Mouse (Mus musculus) erythroblast, embryonic 14.5 days (primary cell): ENCODE measurements around the gene Glyctk.

Experiments used
- GATA1 ChIP-seq: IDR thresholded peaks from 2 replicates; pipeline ENCODE4 v1.6.1; 2012; ENCODE audit warnings: low read length, inconsistent platforms, mixed read lengths
- TAL1 ChIP-seq: IDR thresholded peaks from 3 replicates; pipeline ENCODE4 v1.6.1; 2012; ENCODE audit warnings: low read length, inconsistent platforms, mixed read lengths

- TF ChIP-seq GATA1 (no peak), TAL1 (no peak)
These were observed 364 bp downstream of the Glyctk start for GRCm38 (mm10) chr9:106157623-106157925.
